In the genomic region with DNA sequence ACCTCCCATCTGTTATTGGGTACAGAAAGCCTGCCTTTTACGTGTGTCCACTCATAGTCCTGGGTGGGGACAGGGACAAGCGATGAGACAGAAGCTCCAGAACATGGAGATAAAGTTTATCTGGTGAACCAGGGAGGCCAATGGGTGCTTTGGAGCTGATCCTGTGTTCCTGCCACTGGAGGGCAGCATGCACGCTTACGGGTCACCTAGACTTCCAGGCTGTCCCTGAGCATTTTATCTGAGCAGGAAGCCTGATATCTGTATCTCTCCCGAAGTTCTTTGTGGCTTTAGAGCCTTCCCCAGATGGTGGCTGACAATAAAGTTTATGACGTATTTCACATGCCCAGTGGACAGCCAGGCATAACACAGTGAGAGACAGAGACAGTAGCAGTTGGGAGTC, we compare ENCODE assay signal across 8 mouse cellular contexts. TPM values are rescaled to one million over a fixed set of nuclear protein-coding genes. Genes with fewer than 3 reads are reported as not detected.
DNase-seq lines count a peak whose midpoint lies in the region; ATAC-seq and TF ChIP-seq lines count a peak whose summit lies in the region.

No protein-coding gene starts in this region.

- no peak overlapping the region for H3K27ac ChIP-seq in left cerebral cortex, adult 2 months
- H3K27ac ChIP-seq in hindbrain, embryonic 16.5 days (ENCODE audit: low read depth, low read length) = no peak overlapping the region
- H3K27ac ChIP-seq in neural tube, embryonic 11.5 days (ENCODE audit: low read depth, low read length) = no peak overlapping the region

- no peak overlapping the region for H3K4me3 ChIP-seq in left cerebral cortex, adult 2 months
- H3K4me3 ChIP-seq in hindbrain, embryonic 16.5 days (ENCODE audit: low read length) = no peak overlapping the region
- H3K4me3 ChIP-seq in neural tube, embryonic 11.5 days (ENCODE audit: low read depth, low read length) = no peak overlapping the region

- 41% methylated on average over 6 of the region's 6 CpGs for WGBS in hindbrain, embryonic 16.5 days
- WGBS in neural tube, embryonic 11.5 days = 42% methylated on average over 6 of the region's 6 CpGs

- intact Hi-C loops in left cerebral cortex, adult 2 months (cut with DNase I) = loop anchor here (1.0 kb wide), 1 partner anchor 107 kb away; no protein-coding TSS in a partner anchor

- no peaks in the 10 kb centered on the region; the same call in 1 of the 2 replicates for H3K27me3 ChIP-seq in hindbrain, embryonic 16.5 days (replicated peaks; ENCODE audit: control insufficient read depth, insufficient read depth, low read length)
- H3K27me3 ChIP-seq in neural tube, embryonic 11.5 days (ENCODE audit: control insufficient read depth, insufficient read depth, low read length) = no peaks in the 10 kb centered on the region

- H3K4me2 ChIP-seq in hindbrain, embryonic 16.5 days (ENCODE audit: low read length) = no peak overlapping the region
- no peak overlapping the region for H3K4me2 ChIP-seq in neural tube, embryonic 11.5 days (ENCODE audit: low read depth)

- no peak overlapping the region for H3K9ac ChIP-seq in hindbrain, embryonic 16.5 days (ENCODE audit: low read depth, low read length)
- no peak overlapping the region for H3K9ac ChIP-seq in neural tube, embryonic 11.5 days (ENCODE audit: low read length)

- peak; percentile 29 to 33 for DNase-seq in left cerebral cortex, adult 2 months (ENCODE audit: extremely low spot score in 1 of 2, low spot score in 2 of 2)
- no peak for DNase-seq in left cerebral cortex, adult 11 months (ENCODE audit: low spot score)
- peak; percentile 20 for DNase-seq in Muller cell, postnatal 12 days (ENCODE audit: inconsistent ontology term)
- peak; percentile 9 for DNase-seq in cerebellum, postnatal 36 days
- DNase-seq in liver = peak; percentile 84
- DNase-seq in neural tube, embryonic 11.5 days (ENCODE audit: low spot score) = peak; percentile 53
- no peak for DNase-seq in urinary bladder, postnatal 10 days (ENCODE audit: low spot score)

- TF ChIP-seq CTCF in left cerebral cortex, adult 2 months (IDR thresholded peaks at IDR 0.05) = peak; percentile 62

- H3K9me3 ChIP-seq in hindbrain, embryonic 16.5 days (ENCODE audit: control insufficient read depth, low read length) = no peaks in the 10 kb centered on the region
- H3K9me3 ChIP-seq in neural tube, embryonic 11.5 days (ENCODE audit: control insufficient read depth, low read length) = no peaks in the 10 kb centered on the region

- ATAC-seq in hindbrain, embryonic 16.5 days = 0 out of 2 replicates have a peak, but pooled peaks have one; percentile 18
- no peak for ATAC-seq in neural tube, embryonic 11.5 days (ENCODE audit: insufficient read depth, low FRiP score, low TSS enrichment)

- H3K4me1 ChIP-seq in hindbrain, embryonic 16.5 days (ENCODE audit: control insufficient read depth, insufficient read depth, low read depth, low read length) = no peaks in the 10 kb centered on the region
- no peaks in the 10 kb centered on the region for H3K4me1 ChIP-seq in neural tube, embryonic 11.5 days (ENCODE audit: control insufficient read depth, insufficient read depth, low read length)

- H3K36me3 ChIP-seq in hindbrain, embryonic 16.5 days (ENCODE audit: control insufficient read depth, insufficient read depth, low read length) = no peaks in the 10 kb centered on the region
- H3K36me3 ChIP-seq in neural tube, embryonic 11.5 days (ENCODE audit: control insufficient read depth, insufficient read depth, low read length) = no peaks in the 10 kb centered on the region

RNA-seq across cellular contexts. Expression of a gene that starts 41.2 kb away (rescaled TPM):
- total RNA-seq in left cerebral cortex, adult 2 months (2021) = 1 to 10 TPM; 5.5 to 5.6 TPM
- polyA plus RNA-seq in hindbrain, embryonic 16.5 days (2015; fragmentation: Nextera tagmentation; extraction: Ambion mirVana) = 4.9 and 5.1 TPM in 2 replicates
- polyA plus RNA-seq in neural tube, embryonic 11.5 days (2014; fragmentation: Nextera tagmentation; extraction: Ambion mirVana) = 2.8 and 3.0 TPM in 2 replicates

Comparison
In these comparisons a context has a peak if more than half of its experiments do, and no peak if none do; other contexts are left out.
1. DNase-seq: peak in left cerebral cortex, adult 2 months (2 of 2), Muller cell, postnatal 12 days (single experiment), cerebellum, postnatal 36 days (2 of 2), liver (single experiment) and neural tube, embryonic 11.5 days (single experiment); none in left cerebral cortex, adult 11 months (single experiment) and urinary bladder, postnatal 10 days (single experiment).